Mouse (Mus musculus) lung, embryonic 14.5 days (tissue): Measurements from ENCODE around the gene Ntmt1. TPM values are rescaled to one million over a fixed set of nuclear protein-coding genes. Genes with fewer than 3 reads are reported as not detected.

Experiments used
- ATAC-seq: fragments of 200-750 bp; cut with Nextera tagmentation; 2 replicates; pipeline ENCODE4 v1.8.0; 2017; ENCODE audit warnings: mild to moderate bottlenecking, moderate TSS enrichment, moderate library complexity; ENCODE audit not compliant: insufficient read depth
- DNase-seq: peaks from one replicate; pipeline ENCODE4 v3.0.0-alpha.2; 2015
- H3K27ac ChIP-seq: fragments of 300-500 bp; sonication (generic); 2 replicates; pipeline ENCODE4 v1.5.1; 2014; ENCODE audit warnings: low read depth, mild to moderate bottlenecking, moderate library complexity
- H3K27me3 ChIP-seq: fragments of 300-500 bp; sonication (generic); 2 replicates; pipeline ENCODE4 v1.6.1; 2014; ENCODE audit warnings: low read length, control low read depth; ENCODE audit not compliant: insufficient read depth
- H3K36me3 ChIP-seq: fragments of 300-500 bp; sonication (generic); 2 replicates; pipeline ENCODE4 v1.6.1; 2014; ENCODE audit warnings: control low read depth; ENCODE audit not compliant: insufficient read depth
- H3K4me1 ChIP-seq: fragments of 300-500 bp; sonication (generic); 2 replicates; pipeline ENCODE4 v1.6.1; 2014; ENCODE audit warnings: antibody characterized with exemption, control low read depth; ENCODE audit not compliant: insufficient read depth
- H3K4me2 ChIP-seq: fragments of 300-500 bp; sonication (generic); 2 replicates; pipeline ENCODE4 v1.6.1; 2014; ENCODE audit warnings: mild to moderate bottlenecking
- H3K4me3 ChIP-seq: fragments of 300-500 bp; sonication (generic); 2 replicates; pipeline ENCODE4 v1.5.1; 2014; ENCODE audit warnings: low read depth, low read length
- H3K9ac ChIP-seq: fragments of 300-500 bp; sonication (generic); 2 replicates; pipeline ENCODE4 v1.6.1; 2014
- H3K9me3 ChIP-seq: fragments of 300-500 bp; sonication (generic); 2 replicates; pipeline ENCODE4 v1.6.1; 2016; ENCODE audit warnings: low read depth, low read length, control low read depth
- CTCF ChIP-seq: IDR thresholded peaks from 2 replicates; pipeline ENCODE4 v1.5.1; 2016; ENCODE audit warnings: antibody characterized with exemption, low read depth
- WGBS: fragments of 180-500 bp; shearing (Covaris S2); extraction: QIAGEN DNeasy Blood & Tissue Kit; methylation state at CpG from one replicate; pipeline ENCODE4 v1.1.7; 2014; 5-methylcytosine and 5-hydroxymethylcytosine counted together
- polyA plus RNA-seq: library from polyadenylated mRNA; unstranded; fragments of >200 nt; fragmentation: Nextera tagmentation; extraction: Ambion mirVana; gene quantifications from 2 replicates; pipeline ENCODE4 v1.2.1, GENCODE M21; 2014

Ntmt1 gene
- polyA plus RNA-seq, 1 experiment from 2014 or later = 96.0 TPM

DNA sequence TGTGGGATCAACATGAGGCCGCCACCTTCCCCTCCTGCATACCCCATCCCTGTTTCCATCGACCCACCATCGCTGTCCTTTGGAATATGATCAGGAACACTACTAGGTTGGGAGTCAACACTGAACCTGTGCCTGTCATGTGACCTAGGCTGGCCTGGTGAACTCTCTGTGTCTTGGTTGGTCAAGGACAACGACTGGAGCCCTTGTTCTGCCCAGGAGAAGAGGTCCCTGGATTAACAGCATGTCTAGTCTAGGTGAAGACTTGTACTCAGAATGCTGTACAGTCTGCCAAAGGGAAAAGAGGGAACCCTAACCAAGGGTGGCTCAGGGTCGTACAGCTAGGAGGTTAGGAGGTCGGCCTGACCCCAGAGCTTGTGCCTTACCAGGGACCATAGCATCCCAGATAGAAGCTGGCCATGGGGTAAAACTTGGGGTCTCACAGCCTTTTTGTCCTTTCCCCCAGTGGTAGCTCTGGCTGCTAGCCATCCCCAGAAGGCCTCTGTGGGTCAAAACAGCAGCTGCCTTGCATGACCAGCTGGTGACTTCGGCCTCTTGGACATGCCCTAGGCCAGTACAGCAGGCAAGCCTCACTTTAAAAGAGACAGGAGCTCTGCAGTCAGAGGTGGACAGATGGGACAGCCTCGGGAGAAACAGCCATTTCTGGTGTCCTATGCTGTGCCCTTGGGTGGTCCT lies 34.2 kb upstream of the Ntmt1 start:
- peaks cover 16% of the 10 kb centered on the region for H3K4me1 ChIP-seq
- no peak for DNase-seq
- 76% methylated on average over 8 of the region's 8 CpGs for WGBS

DNA sequence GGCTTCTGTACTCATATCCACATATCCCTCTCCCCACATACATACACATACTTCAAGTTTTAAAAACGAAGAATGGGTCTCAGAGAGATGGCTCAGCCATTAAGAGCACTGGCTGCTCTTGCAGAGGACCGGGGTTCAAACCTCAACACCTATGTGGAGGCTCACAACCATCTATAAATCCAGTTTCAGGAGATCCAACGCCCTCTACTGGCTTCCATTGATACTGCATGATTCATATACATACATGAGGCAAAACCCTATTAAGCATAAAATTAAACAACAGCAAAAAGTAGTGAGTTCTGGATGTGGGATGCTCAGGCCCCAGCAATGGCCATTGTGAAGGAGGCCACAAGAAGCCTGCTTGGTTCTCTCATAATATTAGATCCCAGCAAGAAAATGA lies 31.7 kb upstream of the Ntmt1 start:
- H3K4me2 ChIP-seq = no peak overlapping the region
- 59% methylated on average over 3 of the region's 3 CpGs for WGBS
- DNase-seq = peak; percentile 42
- peak; percentile 39 for TF ChIP-seq CTCF
- no peak overlapping the region for H3K27ac ChIP-seq
- no peaks in the 10 kb centered on the region for H3K27me3 ChIP-seq
- no peaks in the 10 kb centered on the region for H3K9me3 ChIP-seq
- H3K36me3 ChIP-seq = no peaks in the 10 kb centered on the region
- ATAC-seq = no peak
- H3K9ac ChIP-seq = no peak overlapping the region
- no peak overlapping the region for H3K4me3 ChIP-seq
- H3K4me1 ChIP-seq = peaks cover 16% of the 10 kb centered on the region

More for the DNA sequence above, 34.2 kb upstream of the Ntmt1 start:
- no peaks in the 10 kb centered on the region for H3K9me3 ChIP-seq
- no peak for ATAC-seq
- H3K4me3 ChIP-seq = no peak overlapping the region
- peak overlapping the region; percentile 88 for H3K27ac ChIP-seq
- no peaks in the 10 kb centered on the region for H3K27me3 ChIP-seq
- TF ChIP-seq CTCF = no peak
- H3K9ac ChIP-seq = no peak overlapping the region
- no peaks in the 10 kb centered on the region for H3K36me3 ChIP-seq
- H3K4me2 ChIP-seq = no peak overlapping the region

DNA sequence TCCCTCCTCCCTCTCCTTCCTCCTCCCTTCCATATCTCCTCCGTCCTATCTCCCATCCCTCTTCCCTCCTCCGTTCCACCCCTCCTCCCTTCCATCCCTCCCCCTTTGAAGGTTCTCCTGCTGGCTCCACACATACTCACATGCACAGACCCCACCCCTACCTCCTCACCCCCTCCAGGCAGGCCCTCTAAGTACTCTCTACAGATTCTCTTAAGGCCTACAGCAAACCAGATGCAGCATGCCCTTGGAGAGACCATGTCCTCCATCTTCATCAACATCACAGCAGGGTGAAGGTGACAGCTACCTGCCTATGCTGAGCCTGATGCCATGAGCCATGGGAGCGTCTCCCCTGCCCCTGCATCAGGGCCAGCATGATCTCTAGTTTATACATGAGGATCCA lies 30.4 kb upstream of the Ntmt1 start:
- H3K9me3 ChIP-seq = no peaks in the 10 kb centered on the region
- H3K4me2 ChIP-seq = no peak overlapping the region
- WGBS = 61% methylated on average over 3 of the region's 3 CpGs
- no peak overlapping the region for H3K4me3 ChIP-seq
- ATAC-seq = no peak
- no peaks in the 10 kb centered on the region for H3K36me3 ChIP-seq
- H3K27me3 ChIP-seq = no peaks in the 10 kb centered on the region
- peaks cover 5% of the 10 kb centered on the region; the same call in 1 of the 2 replicates for H3K4me1 ChIP-seq
- H3K9ac ChIP-seq = no peak overlapping the region
- DNase-seq = no peak
- H3K27ac ChIP-seq = no peak overlapping the region
- no peak for TF ChIP-seq CTCF

DNA sequence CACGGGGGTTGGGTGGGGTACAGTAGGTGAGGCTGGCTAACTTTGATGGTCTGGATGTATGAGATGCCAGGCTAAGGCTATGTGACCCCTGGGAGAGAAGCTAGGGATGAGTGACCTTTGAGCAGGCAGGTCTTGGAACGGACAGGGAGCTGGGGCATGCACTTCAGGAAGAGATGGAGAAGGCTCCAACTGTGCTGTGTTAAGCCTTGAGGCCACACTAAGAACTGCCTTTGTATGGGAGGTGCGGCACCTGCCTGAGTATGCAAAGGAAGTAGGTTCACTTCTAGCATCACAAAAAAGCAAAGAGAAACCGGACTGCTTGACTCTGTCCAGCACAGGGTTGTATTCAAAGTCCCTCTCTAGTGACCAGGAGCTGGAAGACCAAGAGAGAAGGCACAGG lies 29.4 kb upstream of the Ntmt1 start:
- Histone ChIP-seq H3K9me3 (no peaks in the 10 kb centered on the region), H3K4me2 (no peak overlapping the region), H3K36me3 (no peaks in the 10 kb centered on the region), H3K4me3 (no peak overlapping the region), H3K9ac (no peak overlapping the region), H3K27me3 (no peaks in the 10 kb centered on the region), H3K4me1 (no peaks in the 10 kb centered on the region), H3K27ac (no peak overlapping the region)
- no peak for TF ChIP-seq CTCF
- WGBS = 69% methylated on average over 4 of the region's 4 CpGs
- DNase-seq = no peak
- no peak for ATAC-seq

DNA sequence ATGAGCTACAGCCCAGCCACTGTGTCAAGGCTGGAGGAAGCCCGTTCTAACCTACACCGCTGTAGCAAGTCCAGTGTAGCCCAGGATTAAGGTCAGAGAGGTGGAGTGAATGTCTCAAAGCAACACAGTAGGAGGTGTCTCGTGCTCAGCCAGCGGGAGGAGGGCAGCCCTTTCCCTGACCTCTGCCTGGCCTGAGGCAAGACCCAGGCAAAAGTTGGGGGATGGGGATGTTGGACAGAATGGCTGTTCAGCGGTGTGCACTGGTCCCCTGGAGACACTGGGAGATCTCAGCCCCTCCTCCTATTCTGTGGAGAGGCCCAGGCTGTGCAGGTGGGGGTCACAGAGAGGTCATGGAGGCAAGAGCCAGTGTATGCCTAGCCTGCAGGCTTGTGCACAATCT lies 28.4 kb upstream of the Ntmt1 start:
- Histone ChIP-seq H3K4me1 (peaks cover 6% of the 10 kb centered on the region), H3K4me3 (no peak overlapping the region)

DNA sequence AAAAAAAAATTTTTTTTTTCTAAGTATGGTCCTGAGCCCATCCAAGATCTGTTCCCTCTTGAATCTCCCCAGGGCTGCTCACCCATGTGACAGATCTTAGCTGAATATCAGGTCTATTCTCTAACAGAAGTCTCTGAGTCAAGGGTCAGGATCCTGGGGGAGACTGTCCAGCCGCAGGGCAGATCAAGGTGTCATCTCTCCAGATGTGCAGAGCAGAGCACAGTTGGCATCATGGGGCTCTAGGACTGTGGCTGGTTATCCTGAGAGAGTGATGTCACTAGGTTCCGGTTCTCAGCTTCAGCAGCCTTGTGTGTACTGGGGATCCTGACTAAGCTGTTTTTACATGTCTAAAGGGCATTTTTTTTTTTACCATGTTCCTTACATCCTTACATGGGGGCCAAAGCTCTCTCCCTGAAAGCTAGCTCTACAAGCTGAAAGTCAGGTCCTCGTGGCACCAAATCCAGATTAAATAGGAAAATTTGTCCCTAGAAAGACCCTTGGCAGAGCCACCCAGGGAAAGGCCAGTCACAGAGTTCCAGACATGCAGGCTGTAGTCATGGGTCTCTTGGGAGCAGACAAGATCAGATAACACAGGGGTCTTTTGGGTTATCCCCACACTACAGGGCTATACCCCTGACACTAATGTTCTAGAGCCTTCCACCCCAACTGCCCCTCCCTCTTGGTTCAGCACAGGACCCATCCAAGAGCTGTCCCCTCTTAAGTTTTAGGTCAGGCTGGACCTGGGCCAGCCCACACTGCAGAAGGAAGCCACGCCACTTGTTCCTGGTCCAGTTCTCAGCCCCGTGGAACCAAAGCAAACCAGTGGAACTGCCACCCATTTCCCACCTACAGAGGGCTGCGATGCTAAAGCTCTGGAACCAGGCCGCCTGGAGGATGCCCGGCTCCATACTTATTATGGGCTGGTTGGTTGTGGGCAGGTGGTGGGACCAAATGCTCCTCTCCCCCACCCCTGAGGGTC lies 25.0 kb upstream of the Ntmt1 start:
- Histone ChIP-seq H3K36me3 (no peaks in the 10 kb centered on the region), H3K4me1 (peaks cover 22% of the 10 kb centered on the region), H3K27ac (peak overlapping the region; percentile 73), H3K4me2 (peak overlapping the region; percentile 69), H3K9ac (peak overlapping the region; percentile 33), H3K27me3 (no peaks in the 10 kb centered on the region), H3K4me3 (no peak overlapping the region), H3K9me3 (no peaks in the 10 kb centered on the region)
- no peak for ATAC-seq
- DNase-seq = no peak
- 66% methylated on average over 8 of the region's 8 CpGs for whole genome bisulfite sequencing
- no peak for TF ChIP-seq CTCF

More for the DNA sequence above, 28.4 kb upstream of the Ntmt1 start:
- Histone ChIP-seq H3K27ac (no peak overlapping the region), H3K9me3 (no peaks in the 10 kb centered on the region), H3K4me2 (no peak overlapping the region), H3K36me3 (no peaks in the 10 kb centered on the region), H3K27me3 (no peaks in the 10 kb centered on the region), H3K9ac (no peak overlapping the region)
- no peak for ATAC-seq
- 9% methylated on average over 5 of the region's 5 CpGs for WGBS
- DNase-seq = no peak
- TF ChIP-seq CTCF = no peak

DNA sequence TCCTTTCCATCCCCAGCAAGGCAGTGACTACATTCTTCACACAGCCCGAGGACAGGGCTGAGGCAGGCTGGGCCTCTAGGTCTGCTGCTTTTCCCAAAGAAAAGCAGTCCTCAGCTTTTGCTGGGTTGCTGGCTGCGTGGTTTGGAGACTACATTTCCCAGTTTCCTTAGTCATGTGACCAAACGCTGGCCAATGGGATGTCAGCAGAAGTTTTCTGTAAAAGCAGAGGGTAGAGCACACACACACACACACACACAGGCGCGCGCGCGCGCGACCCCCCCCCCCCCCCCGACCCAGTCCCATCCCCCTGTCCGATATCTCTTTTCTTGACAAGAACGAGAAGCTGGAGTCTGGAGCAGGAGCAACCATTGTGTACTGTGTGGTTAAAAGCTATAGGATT lies 24.3 kb upstream of the Ntmt1 start:
- H3K4me3 ChIP-seq = no peak overlapping the region
- 0% methylated on average over 13 of the region's 13 CpGs for WGBS

More for the DNA sequence above, 24.3 kb upstream of the Ntmt1 start:
- Histone ChIP-seq H3K27ac (peak overlapping the region; percentile 97), H3K9me3 (no peaks in the 10 kb centered on the region), H3K4me1 (peaks cover 23% of the 10 kb centered on the region), H3K9ac (peak overlapping the region; percentile 60), H3K4me2 (peak overlapping the region; percentile 69), H3K27me3 (no peaks in the 10 kb centered on the region), H3K36me3 (no peaks in the 10 kb centered on the region)
- TF ChIP-seq CTCF = no peak
- DNase-seq = peak; percentile 90
- peak; percentile 8; the same call in 1 of the 2 replicates for ATAC-seq
